Mouse (Mus musculus) embryonic facial prominence, embryonic 14.5 days (tissue): Measurements from ENCODE around the gene St8sia1. TPM values are rescaled to one million over a fixed set of nuclear protein-coding genes. Genes with fewer than 3 reads are reported as not detected.
A peak's percentile ranks its signal among the peaks of the same experiment; 100 is the strongest.

Source experiments
- ATAC-seq: fragments of 200-750 bp; cut with Nextera tagmentation; 2 replicates; pipeline ENCODE4 v1.8.0; 2017; ENCODE audit warnings: low read depth, moderate number of reproducible peaks, moderate TSS enrichment
- DNase-seq: peaks from one replicate; pipeline ENCODE4 v3.0.0-alpha.2; 2015; ENCODE audit warnings: low spot score
- H3K27ac ChIP-seq: fragments of 300-500 bp; sonication (generic); replicated peaks from 2 replicates; pipeline ENCODE4 v1.5.1; 2014; ENCODE audit warnings: low read depth, mild to moderate bottlenecking, low read length, moderate library complexity
- H3K27me3 ChIP-seq: fragments of 300-500 bp; sonication (generic); replicated peaks from 2 replicates; pipeline ENCODE4 v1.6.1; 2014; ENCODE audit warnings: low read length; ENCODE audit not compliant: control insufficient read depth, insufficient read depth
- H3K36me3 ChIP-seq: fragments of 300-500 bp; sonication (generic); 2 replicates; pipeline ENCODE4 v1.6.1; 2014; ENCODE audit warnings: low read length, mixed read lengths; ENCODE audit not compliant: control insufficient read depth, insufficient read depth
- H3K4me1 ChIP-seq: fragments of 300-500 bp; sonication (generic); 2 replicates; pipeline ENCODE4 v1.6.1; 2014; ENCODE audit warnings: antibody characterized with exemption, low read length; ENCODE audit not compliant: control insufficient read depth, insufficient read depth
- H3K4me2 ChIP-seq: fragments of 300-500 bp; sonication (generic); 2 replicates; pipeline ENCODE4 v1.6.1; 2014; ENCODE audit warnings: low read depth, mild to moderate bottlenecking, low read length, moderate library complexity, mixed read lengths
- H3K4me3 ChIP-seq: fragments of 300-500 bp; sonication (generic); 2 replicates; pipeline ENCODE4 v1.5.1; 2014; ENCODE audit warnings: low read depth, mild to moderate bottlenecking, low read length
- H3K9ac ChIP-seq: fragments of 300-500 bp; sonication (generic); 2 replicates; pipeline ENCODE4 v1.6.1; 2014; ENCODE audit warnings: low read depth, mild to moderate bottlenecking, low read length, moderate library complexity, mixed read lengths
- H3K9me3 ChIP-seq: fragments of 300-500 bp; sonication (generic); 2 replicates; pipeline ENCODE4 v1.6.1; 2016; ENCODE audit warnings: low read length; ENCODE audit not compliant: control insufficient read depth
- WGBS: fragments of 180-500 bp; shearing (Covaris S2); extraction: QIAGEN DNeasy Blood & Tissue Kit; methylation state at CpG from one replicate; pipeline ENCODE4 v1.1.7; 2014; 5-methylcytosine and 5-hydroxymethylcytosine counted together
- polyA plus RNA-seq: library from polyadenylated mRNA; unstranded; fragments of >200 nt; fragmentation: Nextera tagmentation; extraction: Ambion mirVana; gene quantifications from 2 replicates; pipeline ENCODE4 v1.2.1, GENCODE M21; 2014

St8sia1 gene
- polyA plus RNA-seq, 1 experiment from 2014 or later = 1.8 TPM

GRCm38 (mm10) chr6:142967407-142967806, 3.2 kb upstream of the St8sia1 start:
- no peak for DNase-seq
- 85% methylated on average over 1 of the region's 1 CpGs for WGBS
- no peaks in the 10 kb centered on the region for H3K9me3 ChIP-seq

DNA sequence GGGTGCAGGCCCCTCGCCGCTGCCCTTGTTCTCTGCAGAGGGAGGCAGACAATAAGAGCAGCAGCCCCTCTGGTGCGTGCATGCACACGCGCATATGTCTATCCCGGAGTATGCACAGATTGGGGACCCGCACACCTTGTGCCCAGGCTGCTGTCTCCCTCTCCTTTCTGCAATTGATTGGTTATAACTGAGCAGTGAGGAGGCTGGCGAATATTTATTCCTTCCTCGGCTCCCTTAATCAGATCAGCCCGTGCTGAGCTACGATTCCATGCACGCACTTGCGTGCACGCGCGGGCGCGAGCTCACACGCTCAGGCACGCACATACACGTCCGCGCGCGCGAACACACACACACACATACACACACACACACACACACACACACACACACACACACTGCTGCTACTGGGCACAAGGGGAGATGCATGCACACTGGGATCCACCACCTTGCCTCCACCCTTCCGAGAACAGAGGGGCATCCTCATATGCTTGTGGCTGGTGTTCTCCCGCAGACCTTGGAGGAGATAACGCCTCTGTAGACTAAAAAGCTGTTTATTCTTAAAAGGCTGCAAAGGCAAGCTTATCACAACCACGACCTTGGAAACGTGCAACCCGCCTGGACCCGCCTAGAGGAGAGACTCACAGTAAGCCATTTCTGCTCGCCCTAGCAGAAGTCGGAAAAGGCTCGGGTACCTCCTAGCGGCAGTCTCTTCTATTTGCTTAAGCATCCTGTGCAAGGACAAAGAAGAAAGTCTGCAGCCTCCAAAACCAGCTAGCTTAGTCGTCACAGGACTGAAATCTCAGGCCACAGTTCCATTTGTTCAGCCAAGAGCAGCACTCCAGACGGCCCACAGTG, 506 bp upstream of the St8sia1 start:
- H3K36me3 ChIP-seq = no peaks in the 10 kb centered on the region
- peak overlapping the region; percentile 67 for H3K9ac ChIP-seq
- H3K9me3 ChIP-seq = no peaks in the 10 kb centered on the region
- ATAC-seq = peak; percentile 93
- H3K27me3 ChIP-seq = peaks cover 11% of the 10 kb centered on the region; the same call in 1 of the 2 replicates
- H3K4me3 ChIP-seq = peak overlapping the region; percentile 60
- H3K27ac ChIP-seq = peak overlapping the region; percentile 54
- under 1% methylated on average over 35 of the region's 39 CpGs for WGBS
- H3K4me1 ChIP-seq = no peaks in the 10 kb centered on the region
- peak; percentile 93 for DNase-seq
- H3K4me2 ChIP-seq = peak overlapping the region; percentile 97

More at GRCm38 (mm10) chr6:142967407-142967806, 3.2 kb upstream of the St8sia1 start:
- Histone ChIP-seq H3K27me3 (peaks cover 10% of the 10 kb centered on the region; the same call in 1 of the 2 replicates), H3K27ac (no peak overlapping the region), H3K9ac (no peak overlapping the region), H3K4me1 (no peaks in the 10 kb centered on the region), H3K4me2 (no peak overlapping the region), H3K4me3 (no peak overlapping the region), H3K36me3 (no peaks in the 10 kb centered on the region)
- ATAC-seq = no peak

DNA sequence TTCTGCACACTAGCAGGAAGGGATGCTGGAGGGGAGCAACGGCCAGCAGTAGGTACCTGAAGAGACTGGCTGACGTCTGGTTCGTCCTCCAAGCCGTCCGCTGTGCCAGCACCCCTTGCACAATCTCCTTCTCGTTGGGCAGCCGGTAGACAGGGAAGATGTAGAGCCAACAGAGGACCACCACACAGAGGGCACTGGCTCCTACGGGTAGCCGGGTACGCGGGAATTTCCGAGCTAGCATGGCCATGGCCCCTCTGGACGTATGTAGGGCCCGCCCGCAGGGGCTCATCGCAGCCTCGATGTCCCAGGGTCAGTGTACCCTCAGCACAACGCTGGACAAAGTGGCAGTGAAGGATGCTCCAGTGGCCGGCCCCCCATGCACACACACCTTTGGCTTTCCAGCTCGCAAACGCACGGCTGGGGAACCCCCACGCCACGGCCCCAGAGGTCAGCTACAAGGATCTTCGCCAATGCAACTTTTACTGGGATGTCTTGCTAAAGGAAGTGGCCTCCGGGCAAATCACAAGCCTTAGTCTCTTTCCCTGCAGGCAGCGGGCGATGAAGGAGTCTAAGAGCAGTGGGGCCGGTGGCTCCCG, 674 bp downstream of the St8sia1 start:
- Histone ChIP-seq H3K4me3 (peak overlapping the region; percentile 60), H3K9ac (peak overlapping the region; percentile 67), H3K27me3 (peaks cover 11% of the 10 kb centered on the region; the same call in 1 of the 2 replicates), H3K4me2 (peak overlapping the region; percentile 97), H3K27ac (no peak overlapping the region), H3K36me3 (no peaks in the 10 kb centered on the region), H3K4me1 (no peaks in the 10 kb centered on the region), H3K9me3 (no peaks in the 10 kb centered on the region)
- DNase-seq (no peak), ATAC-seq (no peak)
- WGBS = 28% methylated on average over 25 of the region's 30 CpGs

- WGBS = 90% methylated on average over 14 of the region's 14 CpGs
- peak overlapping the region; percentile 97; the same call in 1 of the 2 replicates for H3K4me2 ChIP-seq
- ATAC-seq = no peak
Measured at GRCm38 (mm10) chr6:142962881-142963280, 1.4 kb downstream of the St8sia1 start.

DNA sequence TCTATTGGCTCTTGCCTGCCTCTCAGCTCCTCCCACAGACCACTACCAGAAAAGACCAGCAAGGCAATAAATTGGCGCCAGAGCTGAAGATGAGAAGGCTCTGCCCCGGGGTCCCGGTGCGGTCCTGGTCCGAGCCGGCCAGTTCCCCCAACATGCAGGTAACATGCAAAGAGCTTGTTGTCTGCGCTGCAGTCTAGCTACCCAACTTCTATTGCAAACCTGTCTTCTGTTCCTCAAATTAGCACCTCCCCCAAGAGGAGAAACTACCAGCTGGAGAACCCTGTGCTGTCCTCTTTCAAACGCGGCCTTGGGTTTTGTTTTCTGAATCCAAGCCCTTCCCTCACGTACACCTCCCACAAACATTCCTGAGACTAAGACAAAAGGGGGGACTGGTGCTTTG, 1.8 kb downstream of the St8sia1 start:
- Histone ChIP-seq H3K9me3 (no peaks in the 10 kb centered on the region), H3K27me3 (peaks cover 11% of the 10 kb centered on the region; the same call in 1 of the 2 replicates), H3K4me2 (0 out of 2 replicates have a peak overlapping the region, but pooled peaks have one; percentile 16), H3K9ac (no peak overlapping the region), H3K36me3 (no peaks in the 10 kb centered on the region), H3K4me1 (no peaks in the 10 kb centered on the region), H3K4me3 (no peak overlapping the region), H3K27ac (no peak overlapping the region)
- ATAC-seq = no peak
- DNase-seq = no peak
- WGBS = 77% methylated on average over 10 of the region's 10 CpGs

More at GRCm38 (mm10) chr6:142962881-142963280, 1.4 kb downstream of the St8sia1 start:
- Histone ChIP-seq H3K4me1 (no peaks in the 10 kb centered on the region), H3K4me3 (peak overlapping the region; percentile 60; the same call in 1 of the 2 replicates), H3K9me3 (no peaks in the 10 kb centered on the region), H3K9ac (no peak overlapping the region), H3K36me3 (no peaks in the 10 kb centered on the region), H3K27me3 (peaks cover 11% of the 10 kb centered on the region; the same call in 1 of the 2 replicates), H3K27ac (no peak overlapping the region)
- DNase-seq = no peak

DNA sequence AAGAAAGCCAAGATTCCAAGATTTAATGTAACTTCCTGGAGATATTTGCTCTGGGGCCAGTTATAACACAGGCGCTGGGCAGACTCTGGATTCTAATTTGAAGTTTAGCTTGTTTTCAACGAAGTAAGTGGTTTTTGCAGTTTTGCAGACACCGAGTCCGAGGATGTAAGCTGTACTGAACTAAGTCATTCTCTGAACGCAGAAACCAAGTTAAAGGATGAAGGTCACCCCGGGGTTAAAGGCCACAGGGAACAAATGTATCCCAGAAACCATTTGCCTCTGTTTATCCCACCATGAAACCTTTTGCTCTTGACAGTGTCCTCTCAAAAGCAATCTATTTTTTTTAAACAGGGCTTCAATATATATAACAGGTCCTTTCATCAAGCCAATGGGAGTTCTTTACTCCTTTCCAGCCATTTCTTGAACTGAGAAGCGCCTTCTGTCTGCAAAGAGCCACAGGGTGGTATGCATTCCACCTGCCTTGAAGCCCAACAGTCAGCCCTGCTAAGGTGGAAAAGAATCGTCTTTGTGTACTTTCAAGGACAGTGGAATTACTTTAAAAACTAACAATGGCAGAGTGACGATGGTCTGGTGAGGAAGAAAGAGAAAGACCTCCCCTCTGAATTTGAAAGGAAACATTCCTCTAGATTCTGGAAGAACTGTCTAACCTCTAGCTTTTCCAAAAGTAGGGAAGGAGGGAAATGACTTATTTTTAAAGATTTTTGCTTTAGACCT, 2.4 kb downstream of the St8sia1 start:
- no peak for DNase-seq
- Histone ChIP-seq H3K4me1 (no peaks in the 10 kb centered on the region), H3K27me3 (peaks cover 11% of the 10 kb centered on the region; the same call in 1 of the 2 replicates), H3K4me3 (no peak overlapping the region), H3K9me3 (no peaks in the 10 kb centered on the region), H3K36me3 (no peaks in the 10 kb centered on the region), H3K27ac (no peak overlapping the region), H3K4me2 (no peak overlapping the region), H3K9ac (no peak overlapping the region)
- 79% methylated on average over 9 of the region's 9 CpGs for WGBS
- no peak for ATAC-seq

DNA sequence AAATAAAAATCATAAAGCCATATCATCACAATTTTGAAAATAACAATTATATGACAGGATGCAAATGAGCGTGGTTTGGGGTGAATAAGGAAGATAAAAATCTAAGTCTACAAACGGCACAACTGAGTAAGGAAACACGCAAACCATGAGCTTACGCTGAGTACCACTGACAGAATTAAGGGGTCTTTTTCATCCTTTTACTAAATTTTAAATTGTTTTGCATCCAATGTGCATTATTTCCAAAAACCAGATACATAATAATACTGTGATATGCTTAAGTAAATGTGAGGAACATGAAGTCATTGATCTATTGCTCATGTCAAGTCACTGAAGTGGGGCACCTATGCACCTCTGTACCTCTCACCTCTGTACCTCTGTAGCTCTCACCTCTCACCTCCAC, 7.7 kb downstream of the St8sia1 start:
- WGBS = 84% methylated on average over 4 of the region's 4 CpGs
- no peaks in the 10 kb centered on the region for H3K9me3 ChIP-seq
- no peak for DNase-seq

GRCm38 (mm10) chr6:142955281-142955680, 9.0 kb downstream of the St8sia1 start:
- H3K27me3 ChIP-seq = no peaks in the 10 kb centered on the region
- no peak overlapping the region for H3K27ac ChIP-seq
- no peak overlapping the region for H3K4me3 ChIP-seq
- H3K4me2 ChIP-seq = no peak overlapping the region
- H3K9ac ChIP-seq = no peak overlapping the region
- ATAC-seq = no peak
- no peaks in the 10 kb centered on the region for H3K4me1 ChIP-seq
- DNase-seq = no peak
- WGBS = 94% methylated on average over 3 of the region's 3 CpGs
- no peaks in the 10 kb centered on the region for H3K36me3 ChIP-seq
- no peaks in the 10 kb centered on the region for H3K9me3 ChIP-seq

More for the DNA sequence above, 7.7 kb downstream of the St8sia1 start:
- Histone ChIP-seq H3K4me3 (no peak overlapping the region), H3K27ac (no peak overlapping the region), H3K27me3 (no peaks in the 10 kb centered on the region), H3K4me1 (no peaks in the 10 kb centered on the region), H3K9ac (no peak overlapping the region), H3K36me3 (no peaks in the 10 kb centered on the region), H3K4me2 (no peak overlapping the region)
- no peak for ATAC-seq
